Mouse (Mus musculus): ENCODE data around the gene Nrsn2. TPM values are rescaled to one million over a fixed set of nuclear protein-coding genes. Genes with fewer than 3 reads are reported as not detected.
A peak's percentile ranks its signal among the peaks of the same experiment; 100 is the strongest.

Nrsn2 gene
- total RNA-seq, 1 experiment from 2014 or later = 3.2 TPM

DNA sequence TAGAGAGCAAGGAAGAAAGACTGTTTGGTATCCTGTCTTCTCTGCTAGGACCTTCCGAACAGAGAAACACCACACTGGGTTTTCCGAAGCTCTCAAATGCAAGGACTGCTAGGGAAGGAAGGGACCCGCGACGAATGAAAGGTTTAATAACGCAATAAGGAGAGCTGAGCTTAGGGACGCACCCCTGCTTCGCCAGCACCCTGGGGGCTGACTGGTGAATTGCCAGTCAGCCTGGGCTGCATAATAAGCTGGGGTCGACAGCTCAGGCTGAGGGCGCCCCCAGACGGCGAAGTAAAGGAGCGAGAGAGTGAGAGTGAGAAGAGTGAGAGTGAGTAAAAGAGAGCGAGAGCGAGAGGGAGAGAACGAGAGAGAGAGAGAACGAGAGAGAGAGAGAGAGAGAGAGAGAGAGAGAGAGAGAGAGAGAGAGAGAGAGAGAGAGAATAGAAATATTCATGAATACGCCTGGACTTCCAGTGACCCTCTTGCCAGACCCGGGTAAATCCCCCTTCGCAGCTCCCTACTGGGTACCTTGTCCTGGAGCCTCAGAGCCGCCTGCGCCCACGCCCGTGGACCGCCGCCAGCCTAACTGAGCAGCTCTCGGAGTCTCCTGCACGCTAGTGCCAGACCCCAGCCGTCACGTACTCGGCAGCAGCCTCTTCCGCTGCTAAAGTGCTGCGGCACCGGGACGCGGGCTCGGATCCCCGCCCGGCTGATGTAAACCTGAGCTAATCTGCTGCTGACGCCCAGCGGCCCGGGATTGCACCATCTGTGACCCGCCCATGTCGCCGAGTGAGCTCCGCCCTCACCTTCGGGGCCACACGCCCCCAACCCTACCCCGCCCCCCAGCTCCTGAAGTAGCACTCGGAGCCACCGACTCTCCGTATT, 32.9 kb downstream of the Nrsn2 start, which contains the start of gene Trib3:
TSS of gene Trib3 (minus strand) at position 704 of the 885 bp plus-strand sequence.
- peak; percentile 85 for DNase-seq

- DNase-seq = no peak
These were observed 36.7 kb downstream of the Nrsn2 start for GRCm38 (mm10) chr2:152339631-152340179.

- DNase-seq = no peak
These were observed 38.1 kb downstream of the Nrsn2 start for GRCm38 (mm10) chr2:152338319-152338718.

DNA sequence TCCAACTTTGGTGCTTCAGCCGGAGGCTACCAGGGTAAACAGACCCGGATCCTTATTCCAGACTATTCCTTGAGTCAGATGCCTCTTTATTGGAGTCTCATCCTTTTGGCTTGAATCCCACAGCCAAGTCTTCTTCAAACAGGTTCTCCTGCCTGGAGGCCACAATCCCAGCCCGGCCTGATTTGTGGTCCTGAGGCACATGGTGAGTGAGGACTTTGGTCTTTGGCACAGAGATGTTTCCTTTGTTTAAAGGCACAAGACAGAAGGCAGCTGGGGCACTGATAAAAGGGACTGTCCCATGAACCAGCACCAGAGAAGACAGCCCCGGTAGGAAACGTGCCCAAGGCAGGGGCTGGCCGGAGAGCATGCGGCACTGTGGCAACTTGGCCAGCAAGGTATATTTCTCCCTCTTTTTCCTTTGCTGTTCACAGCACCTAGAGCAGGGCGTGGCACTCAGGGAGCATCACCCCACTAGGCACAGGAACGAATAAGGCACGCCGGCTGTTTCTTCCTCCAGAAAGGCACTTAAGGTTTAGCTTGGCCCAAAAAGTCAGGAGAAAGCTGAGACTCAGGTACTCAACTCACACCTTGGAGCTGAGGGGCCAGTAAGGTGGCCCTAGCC, 38.7 kb downstream of the Nrsn2 start:
- DNase-seq = no peak

DNA sequence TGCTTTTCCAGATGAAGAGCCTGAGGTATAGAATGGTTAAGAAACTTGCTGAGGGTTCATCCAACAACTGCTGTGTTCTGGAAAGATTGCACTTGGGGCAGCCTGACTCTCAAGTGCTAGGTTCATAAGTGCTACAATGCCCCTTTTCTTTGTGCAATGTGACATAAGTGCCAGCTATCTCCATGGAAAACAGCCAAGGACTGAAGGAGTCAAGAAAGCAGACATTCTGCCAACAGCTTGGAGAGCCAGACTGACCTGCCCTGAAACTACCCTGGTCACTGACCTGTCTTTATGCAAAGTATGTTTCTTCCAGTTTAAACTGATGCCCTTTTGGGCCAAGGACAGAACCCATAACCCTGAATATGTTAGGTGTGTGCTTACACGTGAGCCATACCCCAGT, 39.6 kb downstream of the Nrsn2 start:
- DNase-seq = no peak

DNA sequence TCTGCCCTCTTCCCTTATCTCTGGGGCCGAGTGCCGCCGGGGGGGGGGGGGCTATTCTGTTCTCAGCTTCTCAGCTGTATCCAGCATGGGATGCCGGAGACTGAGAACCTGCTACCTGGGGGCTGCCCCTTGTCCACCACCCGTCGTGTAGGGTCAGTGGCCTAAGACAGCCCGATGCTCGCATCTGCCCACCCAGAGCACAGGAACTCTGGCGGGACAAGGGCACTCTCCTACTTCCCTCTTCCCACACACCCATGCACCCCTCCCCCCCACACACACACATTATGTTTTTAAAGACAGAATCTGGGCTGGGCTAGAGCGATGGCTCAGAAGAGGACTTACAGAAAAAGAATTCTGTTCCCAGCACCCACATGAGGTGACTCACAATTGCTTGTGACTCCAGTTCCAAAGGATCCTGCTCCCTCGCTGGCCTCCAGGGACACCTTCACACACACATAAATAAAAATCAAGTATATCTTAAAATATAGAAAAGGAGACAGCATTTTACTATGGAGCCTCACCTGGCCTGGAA, 41.1 kb downstream of the Nrsn2 start:
- DNase-seq = no peak

DNA sequence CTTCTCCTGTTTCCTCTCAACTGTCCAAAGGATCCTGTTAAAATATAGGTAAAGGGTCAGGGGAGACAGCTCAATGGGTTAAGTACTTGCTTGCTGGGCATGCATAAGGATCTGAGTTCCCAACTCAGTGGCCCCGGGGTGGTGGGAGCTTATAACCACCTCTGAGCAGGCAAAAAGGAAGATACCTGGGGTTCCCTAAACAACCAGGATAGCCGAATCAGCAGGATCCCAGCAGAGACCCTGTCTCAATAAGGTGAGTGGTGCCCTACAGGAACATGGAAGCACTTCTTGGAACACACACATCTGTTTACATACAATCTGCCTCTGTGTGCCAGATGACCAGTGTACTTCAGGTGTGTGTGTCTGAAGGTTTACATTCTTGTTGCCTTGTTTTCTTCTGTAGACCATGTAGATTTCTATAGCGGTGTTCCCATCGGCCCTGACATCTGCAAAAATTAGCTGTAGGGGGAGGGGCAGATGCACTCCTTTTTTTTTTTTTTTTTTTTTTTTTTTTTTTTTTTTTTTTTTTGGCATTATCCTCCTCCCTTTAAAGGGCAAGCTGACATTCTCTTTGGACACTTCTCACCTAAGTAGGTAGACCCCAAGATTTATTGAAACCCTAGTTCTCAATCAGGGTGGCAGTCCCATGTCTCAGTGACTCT, 43.0 kb downstream of the Nrsn2 start:
- no peak for DNase-seq

- DNase-seq = peak; percentile 86
These were observed 44.2 kb downstream of the Nrsn2 start, which contains the start of gene Rbck1 for GRCm38 (mm10) chr2:152332101-152332825. TSS of gene Rbck1 (minus strand) at chr2:152332653.

DNA sequence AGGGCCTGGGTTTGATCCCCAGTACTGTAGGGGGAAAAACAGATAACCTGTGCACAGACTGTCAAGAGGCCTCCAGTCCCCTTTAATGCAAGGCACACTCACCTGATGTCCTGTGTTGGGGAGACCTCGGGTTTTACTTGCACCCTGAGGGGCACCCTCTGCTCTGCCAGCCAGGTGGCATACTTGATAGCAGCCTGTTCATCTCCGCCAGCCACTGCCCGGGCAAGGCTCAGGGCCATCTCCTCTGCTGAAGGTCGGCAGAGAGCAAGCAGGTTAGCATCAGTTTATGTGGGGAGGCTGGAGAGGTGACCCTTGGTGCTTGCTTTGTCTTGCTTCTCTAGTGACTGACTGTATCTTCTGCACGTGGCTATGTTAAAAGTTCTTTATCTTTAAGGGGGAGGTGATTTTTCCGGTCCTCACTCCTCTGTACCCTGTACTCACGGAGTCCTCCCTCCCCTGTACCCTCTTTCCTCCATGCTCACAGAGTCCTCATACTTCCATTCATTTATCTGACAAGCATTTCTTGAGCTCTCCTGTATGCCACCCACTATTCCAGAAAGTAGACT, 45.5 kb downstream of the Nrsn2 start:
- DNase-seq = no peak

GRCm38 (mm10) chr2:152327980-152328379, 48.5 kb downstream of the Nrsn2 start:
- no peak for DNase-seq

DNA sequence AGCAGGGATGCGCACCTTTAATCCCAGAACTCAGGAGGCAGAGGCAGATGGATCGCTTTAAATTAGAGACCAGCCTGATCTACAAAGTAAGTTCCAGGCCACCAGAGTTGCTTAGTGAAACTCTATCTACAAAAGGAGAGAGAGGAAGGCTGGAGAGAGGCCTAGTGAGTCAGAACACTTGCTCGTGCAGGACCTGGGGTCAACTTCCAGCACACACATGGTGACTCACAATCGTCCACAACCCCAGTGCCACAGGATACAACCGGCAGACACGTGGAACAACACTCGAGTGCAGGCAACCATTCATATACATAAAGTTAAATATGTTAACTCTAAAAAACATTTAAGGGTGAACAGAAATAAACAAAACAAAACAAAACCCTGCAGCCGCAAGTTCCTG, 49.8 kb downstream of the Nrsn2 start:
- no peak for DNase-seq

DNA sequence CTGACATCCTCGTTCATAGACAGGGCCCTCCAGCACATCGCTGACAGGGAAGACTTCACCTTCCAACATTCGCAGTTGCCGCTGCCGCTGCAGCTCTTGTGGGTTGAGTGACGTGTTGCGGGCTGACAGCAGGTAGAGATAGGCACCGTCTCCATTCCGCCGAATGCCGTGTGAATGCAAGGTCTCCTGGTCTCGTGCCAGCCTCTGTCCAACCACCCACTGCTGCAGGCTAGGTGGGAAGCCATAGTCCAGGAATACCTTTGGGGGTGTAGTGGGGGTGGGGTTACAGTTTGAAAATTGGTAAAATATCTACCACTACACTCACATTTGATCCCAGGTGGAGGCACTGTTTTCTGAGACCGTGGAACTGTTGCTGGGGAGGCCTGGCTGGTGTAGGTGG, 50.3 kb downstream of the Nrsn2 start:
- DNase-seq = no peak

DNA sequence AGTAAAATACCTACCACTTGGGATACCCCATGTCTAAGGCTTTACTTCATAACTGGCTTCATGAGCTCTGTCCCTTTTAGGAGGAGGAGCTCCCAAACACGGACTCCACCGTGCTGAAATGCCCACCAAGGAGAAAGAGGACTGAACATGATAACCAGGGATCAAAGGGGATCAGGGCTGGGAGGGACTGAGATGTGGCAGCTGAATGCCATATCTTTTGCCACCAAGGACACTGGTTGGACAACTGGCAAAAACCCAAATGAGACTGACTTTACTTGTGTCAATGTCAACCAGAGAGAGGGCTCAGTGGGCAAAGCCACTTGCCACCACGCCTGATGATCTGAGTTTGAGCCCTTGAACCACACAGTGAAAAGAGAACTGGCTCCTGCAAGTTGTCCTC, 51.6 kb downstream of the Nrsn2 start:
- no peak for DNase-seq

- DNase-seq = no peak
These were observed 52.5 kb downstream of the Nrsn2 start for GRCm38 (mm10) chr2:152323971-152324370.

- no peak for DNase-seq
These were observed 54.2 kb downstream of the Nrsn2 start for GRCm38 (mm10) chr2:152322198-152322597.

GRCm38 (mm10) chr2:152321558-152321957, 54.9 kb downstream of the Nrsn2 start:
- no peak for DNase-seq

Other genes starting within 250 kb of the Nrsn2 start
- 3.6 and 5.0 TPM in 2 replicates for gene Tcf15, start 233.1 kb downstream of the Nrsn2 start, total RNA-seq (2021)
- 107 and 109 TPM in 2 replicates for gene Csnk2a1, start 149.8 kb downstream of the Nrsn2 start, total RNA-seq (2021)
- 117 and 119 TPM in 2 replicates for gene Tbc1d20, start 82.8 kb downstream of the Nrsn2 start, total RNA-seq (2021)
- gene Rbck1, start 44.0 kb downstream of the Nrsn2 start, total RNA-seq (2021) = 113 and 126 TPM in 2 replicates
- gene Trib3, start 32.6 kb downstream of the Nrsn2 start, total RNA-seq (2021) = 10.6 and 19.7 TPM in 2 replicates
- gene Sox12, start 21.4 kb upstream of the Nrsn2 start, total RNA-seq (2021) = 17.0 and 22.8 TPM in 2 replicates
- 7.6 and 8.3 TPM in 2 replicates for gene Zcchc3, start 38.4 kb upstream of the Nrsn2 start, total RNA-seq (2021)
- not detected in 2 replicates for gene 6820408C15Rik, start 38.9 kb upstream of the Nrsn2 start, total RNA-seq (2021)
- not detected in 2 replicates for gene Defb23, start 88.0 kb upstream of the Nrsn2 start, total RNA-seq (2021)
- not detected in 2 replicates for gene Defb20, start 100.4 kb upstream of the Nrsn2 start, total RNA-seq (2021)
- not detected in 2 replicates for gene Defb22, start 113.5 kb upstream of the Nrsn2 start, total RNA-seq (2021)
- not detected in 2 replicates for gene Defb26, start 135.1 kb upstream of the Nrsn2 start, total RNA-seq (2021)
- not detected in 2 replicates for gene Defb28, start 141.6 kb upstream of the Nrsn2 start, total RNA-seq (2021)
- not detected in 2 replicates for gene Defb29, start 163.5 kb upstream of the Nrsn2 start, total RNA-seq (2021)
- gene Gm17416, start 192.7 kb upstream of the Nrsn2 start, total RNA-seq (2021) = not detected in 2 replicates
- gene Defb21, start 196.1 kb upstream of the Nrsn2 start, total RNA-seq (2021) = not detected in 2 replicates
- 0.97 TPM in 1 of 2 replicates, not detected in the other for gene Defb19, start 203.7 kb upstream of the Nrsn2 start, total RNA-seq (2021)
- gene Defb45, start 222.8 kb upstream of the Nrsn2 start, total RNA-seq (2021) = not detected in 2 replicates
- 1.0 TPM in 1 of 2 replicates, not detected in the other for gene Defb36, start 227.7 kb upstream of the Nrsn2 start, total RNA-seq (2021)
- 2.5 TPM in 1 of 2 replicates, not detected in the other for gene Defb25, start 246.4 kb upstream of the Nrsn2 start, total RNA-seq (2021)

Data from adrenal gland, postnatal 25 days (tissue).